Mouse (Mus musculus) megakaryocyte-erythroid progenitor cell, adult 5-6 weeks (primary cell): ENCODE data around the gene Egln1. TPM values are rescaled to one million over a fixed set of nuclear protein-coding genes. Genes with fewer than 3 reads are reported as not detected.

Experiments used
- ATAC-seq: replicated peaks from 2 replicates; pipeline ENCODE4 v1.8.0; 2016; ENCODE audit warnings: mild to moderate bottlenecking, inconsistent platforms; ENCODE audit not compliant: severe bottlenecking, poor library complexity, low FRiP score, low TSS enrichment
- total RNA-seq, 2 experiments: library from RNA; stranded (forward) in 1 of 2; stranded (reverse) in 1 of 2; fragments of 200-1000, 215-1000 nt in 1 of 2; fragments of >200 nt in 1 of 2; fragmentation: Nextera tagmentation in 1 of 2; gene quantifications; 2 replicates each; pipeline ENCODE4 v1.2.3; 2014 to 2017

Gene Egln1
- total RNA-seq, 2 experiments from 2014 or later, result 11.7 to 16.6 TPM

DNA sequence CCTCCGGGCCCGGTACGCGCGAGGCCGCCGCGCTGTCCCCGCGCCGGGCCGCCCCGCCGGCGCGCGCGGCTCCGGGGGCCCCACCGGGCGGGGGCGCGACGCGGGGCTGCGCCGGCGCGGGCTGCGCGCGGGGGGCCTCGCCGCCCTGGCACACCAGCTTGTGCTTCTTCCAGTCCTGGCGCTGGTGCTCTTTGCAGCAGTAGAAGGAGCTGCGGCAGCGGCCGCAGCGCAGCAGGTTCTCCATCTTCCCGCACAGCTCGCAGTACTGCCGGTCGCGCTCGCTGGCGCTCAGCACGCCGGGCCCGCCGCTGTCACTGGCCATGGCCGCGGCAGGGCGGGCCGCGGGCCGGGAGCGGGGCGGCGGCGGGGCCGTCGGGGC lies 402 bp downstream of the Egln1 start:
- ATAC-seq, result no peak

DNA sequence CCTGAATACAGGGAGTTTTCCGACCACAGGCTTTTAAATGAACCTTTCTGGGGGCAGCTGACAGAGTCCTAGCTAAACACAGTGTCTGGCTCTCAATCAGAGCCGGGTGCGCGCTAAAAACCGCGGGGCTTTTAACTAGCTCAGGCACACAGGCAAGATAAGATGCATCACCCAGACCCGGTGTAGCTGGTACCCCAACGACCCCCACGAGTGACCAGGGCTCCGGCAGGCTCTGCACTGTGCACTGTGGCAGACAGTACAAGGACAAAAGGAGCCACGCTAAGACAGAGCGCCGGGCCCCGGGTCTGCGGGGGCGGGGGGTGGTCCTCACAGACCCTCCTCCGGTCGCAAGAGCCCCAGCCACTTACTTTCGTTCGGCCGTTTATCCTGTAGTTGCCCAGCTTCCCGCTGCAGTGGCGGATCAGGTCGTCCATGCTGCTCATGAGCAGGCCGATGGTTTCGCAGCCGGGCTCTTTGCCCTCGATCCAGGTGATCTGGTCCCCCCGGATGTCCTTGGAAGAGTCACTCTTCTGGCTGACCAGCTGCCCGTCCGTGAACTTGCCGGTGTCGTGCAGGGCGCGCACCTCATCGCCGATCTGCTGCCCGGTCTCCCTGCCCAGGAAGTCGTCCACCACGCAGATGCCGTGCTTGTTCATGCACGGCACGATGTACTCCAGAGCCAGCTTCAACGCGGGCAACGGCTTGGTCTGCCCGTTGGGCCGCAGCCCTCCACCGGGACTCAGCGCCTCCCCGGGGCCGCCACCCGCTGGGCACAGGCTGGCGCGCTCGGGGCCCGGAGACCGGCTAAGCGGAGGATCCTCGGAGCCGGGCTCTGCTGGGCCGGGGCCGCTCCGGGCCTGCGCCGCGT lies 1.0 kb downstream of the Egln1 start:
- ATAC-seq, result peak; percentile 39

GRCm38 (mm10) chr8:124944406-124944805 lies 4.7 kb downstream of the Egln1 start:
- no peak for ATAC-seq

- ATAC-seq, result no peak
These were observed 5.3 kb downstream of the Egln1 start for GRCm38 (mm10) chr8:124943801-124944200.

DNA sequence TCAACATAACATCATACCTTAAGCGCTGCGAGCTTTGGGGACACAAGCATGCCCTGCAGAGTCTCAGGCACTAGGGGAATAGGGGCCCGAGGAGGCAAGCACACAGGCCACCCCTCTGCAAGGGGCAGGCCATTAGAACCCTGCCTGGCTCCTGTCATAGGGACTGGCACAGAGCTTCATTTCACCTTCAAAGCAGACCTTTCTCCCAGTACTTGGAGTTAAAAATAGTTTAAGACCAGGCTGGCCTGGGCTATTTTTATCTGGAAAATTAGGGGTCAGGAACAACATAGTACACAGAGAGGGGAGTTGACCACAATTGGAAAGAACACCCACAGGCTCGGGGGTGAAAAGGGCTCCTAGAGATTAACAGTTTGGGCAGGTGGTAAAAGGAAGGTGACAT lies 11.8 kb downstream of the Egln1 start:
- no peak for ATAC-seq

DNA sequence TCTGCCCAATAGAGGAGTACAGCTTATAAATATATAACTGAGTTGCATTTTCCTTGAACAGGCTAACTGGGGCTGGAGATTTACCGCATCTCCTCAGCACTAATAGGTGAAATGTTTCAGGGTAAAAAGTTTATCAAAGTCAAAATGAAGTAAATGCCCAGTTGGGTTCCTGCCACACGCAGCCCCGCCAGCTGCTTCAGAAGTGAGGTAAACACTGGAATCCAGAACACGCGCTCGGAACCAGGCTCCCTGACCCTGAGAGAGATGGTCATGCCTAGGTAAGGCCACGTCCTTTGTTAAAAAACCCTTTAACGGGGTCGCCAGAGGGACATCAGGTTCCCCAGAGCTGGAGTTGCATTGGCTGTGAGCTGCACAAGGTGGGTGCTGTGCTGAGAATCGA lies 12.4 kb downstream of the Egln1 start:
- no peak for ATAC-seq

GRCm38 (mm10) chr8:124935116-124935515 lies 14.0 kb downstream of the Egln1 start:
- ATAC-seq, result no peak

GRCm38 (mm10) chr8:124932435-124932834 lies 16.7 kb downstream of the Egln1 start:
- no peak for ATAC-seq

- no peak for ATAC-seq
These were observed 18.5 kb downstream of the Egln1 start for GRCm38 (mm10) chr8:124930649-124931048.

- ATAC-seq, result no peak
These were observed 19.0 kb downstream of the Egln1 start for GRCm38 (mm10) chr8:124930086-124930485.

DNA sequence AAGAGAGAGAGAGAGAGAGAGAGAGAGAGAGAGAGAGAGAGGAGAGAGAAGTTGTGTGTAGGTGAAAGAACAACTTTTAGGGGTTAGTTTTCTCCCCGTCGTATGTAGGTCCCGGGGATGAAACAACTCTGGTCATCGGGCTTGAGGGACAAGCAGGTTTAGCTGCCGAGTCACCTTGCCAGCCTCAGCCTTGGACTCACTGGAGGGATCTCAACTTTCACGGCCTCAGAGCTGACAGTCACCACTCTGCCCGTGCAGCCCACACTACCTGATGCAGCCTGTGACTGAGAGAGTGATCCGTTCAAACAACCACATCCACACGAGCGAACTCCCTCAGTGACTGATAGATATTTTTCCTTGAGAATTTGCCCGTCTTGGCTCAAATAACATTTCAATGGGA lies 20.1 kb downstream of the Egln1 start:
- ATAC-seq, result no peak

GRCm38 (mm10) chr8:124926351-124926771 lies 22.8 kb downstream of the Egln1 start:
- no peak for ATAC-seq

GRCm38 (mm10) chr8:124925544-124926266 lies 23.4 kb downstream of the Egln1 start:
- ATAC-seq, result peak; percentile 89

GRCm38 (mm10) chr8:124923971-124924652 lies 25.0 kb downstream of the Egln1 start:
- ATAC-seq, result no peak

DNA sequence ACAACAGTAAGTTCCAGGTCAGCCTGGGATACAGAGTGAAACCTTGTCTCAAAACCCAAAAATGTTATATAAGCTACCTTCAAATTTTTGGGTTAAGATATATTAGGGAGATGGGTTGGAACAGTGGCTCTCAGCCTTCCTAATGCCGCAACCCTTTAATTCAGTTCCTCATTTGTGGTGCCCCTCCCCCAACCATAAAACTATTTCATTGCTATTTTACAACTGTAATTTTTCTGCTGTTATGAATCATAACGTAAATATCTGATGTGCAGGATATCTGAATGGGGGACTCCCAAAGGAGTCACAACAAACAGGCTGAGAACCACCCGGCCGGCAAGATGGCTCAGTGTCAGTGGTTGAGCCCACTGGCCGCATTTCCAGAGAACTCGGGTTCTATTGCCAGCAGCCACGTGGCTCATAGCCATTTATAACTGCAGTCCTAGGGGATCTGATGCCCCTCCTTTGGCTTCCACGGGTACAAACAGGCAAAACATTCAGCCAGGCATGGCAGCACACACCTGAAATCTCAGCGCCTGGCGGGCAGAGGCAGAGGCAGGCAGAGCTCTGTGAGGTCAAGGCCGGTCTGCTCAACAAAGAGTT lies 26.5 kb downstream of the Egln1 start:
- ATAC-seq, result no peak

- ATAC-seq, result peak; percentile 40; the same call in 1 of the 2 replicates
These were observed 27.5 kb downstream of the Egln1 start for GRCm38 (mm10) chr8:124921369-124922279.

DNA sequence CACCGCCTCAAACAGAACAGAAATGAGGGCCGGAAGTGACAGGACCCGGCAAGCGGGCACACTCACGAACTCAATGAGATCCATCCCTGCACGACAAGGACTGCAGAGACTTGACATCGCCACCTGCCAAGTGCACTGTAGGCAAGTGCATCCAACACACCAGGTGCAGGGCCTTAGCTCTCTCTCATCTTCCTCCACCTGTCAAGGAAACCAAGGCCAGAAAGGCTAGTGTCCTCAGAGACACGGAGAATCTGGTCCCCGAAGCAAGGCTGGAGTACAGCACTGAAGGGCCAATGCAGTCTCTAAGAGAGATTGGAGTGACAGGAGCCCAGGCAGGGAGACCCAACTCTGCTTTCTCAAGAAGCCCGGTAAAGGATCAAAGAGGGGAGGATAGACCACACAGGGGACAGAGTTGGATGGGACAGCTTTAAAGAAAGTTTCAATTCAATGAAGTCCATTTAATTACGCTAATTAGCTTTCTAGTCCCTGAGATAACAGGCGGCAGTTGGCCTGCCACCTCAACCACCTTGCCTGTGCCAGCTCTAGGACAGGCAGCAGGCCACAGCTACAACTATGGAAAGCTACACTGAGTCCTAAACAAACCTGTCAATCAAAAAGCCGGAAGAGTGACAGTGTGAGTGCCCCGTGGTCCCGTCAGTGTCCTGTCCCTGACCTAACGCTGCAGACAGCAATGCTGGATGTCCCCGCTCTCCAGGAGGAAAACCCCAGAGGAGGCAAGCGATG lies 31.2 kb downstream of the Egln1 start:
- ATAC-seq, result no peak

DNA sequence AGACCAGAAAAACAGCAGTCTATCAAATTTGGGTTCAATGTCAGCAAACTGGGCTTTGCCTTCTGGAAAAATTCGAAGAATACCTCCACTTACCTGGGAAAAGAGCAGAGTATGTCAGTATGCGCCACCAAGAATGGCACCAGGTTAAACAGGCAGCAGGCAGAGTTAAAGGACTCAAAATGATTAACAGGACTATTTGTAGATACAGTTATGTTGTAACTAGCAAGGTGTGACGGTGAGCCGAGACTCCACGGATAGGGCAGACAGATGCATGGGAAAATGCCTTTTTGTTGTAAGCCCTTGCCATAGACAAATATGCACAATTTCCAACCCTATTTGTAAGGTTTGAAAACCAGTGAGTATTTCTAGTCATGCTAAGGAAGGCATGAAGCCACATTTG lies 35.1 kb downstream of the Egln1 start:
- no peak for ATAC-seq
